Mouse (Mus musculus) hindbrain, embryonic 12.5 days (tissue): Measurements from ENCODE around the gene Pdzd2. TPM values are rescaled to one million over a fixed set of nuclear protein-coding genes. Genes with fewer than 3 reads are reported as not detected.

ENCODE experiments used
- ATAC-seq: fragments of 200-750 bp; cut with Nextera tagmentation; 2 replicates; pipeline ENCODE4 v1.8.0; 2017; ENCODE audit warnings: moderate TSS enrichment; ENCODE audit not compliant: low FRiP score
- H3K27ac ChIP-seq: fragments of 300-500 bp; sonication (generic); 2 replicates; pipeline ENCODE4 v1.5.1; 2016; ENCODE audit warnings: mild to moderate bottlenecking
- H3K27me3 ChIP-seq: fragments of 300-500 bp; sonication (generic); 2 replicates; pipeline ENCODE4 v1.6.1; 2016; ENCODE audit warnings: mild to moderate bottlenecking
- H3K36me3 ChIP-seq: fragments of 300-500 bp; sonication (generic); 2 replicates; pipeline ENCODE4 v1.6.1; 2016; ENCODE audit warnings: mild to moderate bottlenecking
- H3K4me1 ChIP-seq: fragments of 300-500 bp; sonication (generic); 2 replicates; pipeline ENCODE4 v1.6.1; 2016
- H3K4me2 ChIP-seq: fragments of 300-500 bp; sonication (generic); replicated peaks from 2 replicates; pipeline ENCODE4 v1.6.1; 2016; ENCODE audit warnings: mild to moderate bottlenecking
- H3K4me3 ChIP-seq: fragments of 300-500 bp; sonication (generic); 2 replicates; pipeline ENCODE4 v1.5.1; 2016; ENCODE audit warnings: mild to moderate bottlenecking
- H3K9ac ChIP-seq: fragments of 300-500 bp; sonication (generic); 2 replicates; pipeline ENCODE4 v1.6.1; 2016; ENCODE audit warnings: mild to moderate bottlenecking, moderate library complexity
- H3K9me3 ChIP-seq: fragments of 300-500 bp; sonication (generic); replicated peaks from 2 replicates; pipeline ENCODE4 v1.6.1; 2016; ENCODE audit warnings: mild to moderate bottlenecking
- WGBS: fragments of 180-500 bp; shearing (Covaris S2); methylation state at CpG from one replicate; pipeline ENCODE4 v1.1.7; 2016; 5-methylcytosine and 5-hydroxymethylcytosine counted together
- polyA plus RNA-seq: library from polyadenylated mRNA; unstranded; fragments of >200 nt; fragmentation: Nextera tagmentation; extraction: Ambion mirVana; gene quantifications from 2 replicates; pipeline ENCODE4 v1.2.1, GENCODE M21; 2016

Pdzd2 gene
- 8.7 and 10.2 TPM in 2 replicates for polyA plus RNA-seq

DNA sequence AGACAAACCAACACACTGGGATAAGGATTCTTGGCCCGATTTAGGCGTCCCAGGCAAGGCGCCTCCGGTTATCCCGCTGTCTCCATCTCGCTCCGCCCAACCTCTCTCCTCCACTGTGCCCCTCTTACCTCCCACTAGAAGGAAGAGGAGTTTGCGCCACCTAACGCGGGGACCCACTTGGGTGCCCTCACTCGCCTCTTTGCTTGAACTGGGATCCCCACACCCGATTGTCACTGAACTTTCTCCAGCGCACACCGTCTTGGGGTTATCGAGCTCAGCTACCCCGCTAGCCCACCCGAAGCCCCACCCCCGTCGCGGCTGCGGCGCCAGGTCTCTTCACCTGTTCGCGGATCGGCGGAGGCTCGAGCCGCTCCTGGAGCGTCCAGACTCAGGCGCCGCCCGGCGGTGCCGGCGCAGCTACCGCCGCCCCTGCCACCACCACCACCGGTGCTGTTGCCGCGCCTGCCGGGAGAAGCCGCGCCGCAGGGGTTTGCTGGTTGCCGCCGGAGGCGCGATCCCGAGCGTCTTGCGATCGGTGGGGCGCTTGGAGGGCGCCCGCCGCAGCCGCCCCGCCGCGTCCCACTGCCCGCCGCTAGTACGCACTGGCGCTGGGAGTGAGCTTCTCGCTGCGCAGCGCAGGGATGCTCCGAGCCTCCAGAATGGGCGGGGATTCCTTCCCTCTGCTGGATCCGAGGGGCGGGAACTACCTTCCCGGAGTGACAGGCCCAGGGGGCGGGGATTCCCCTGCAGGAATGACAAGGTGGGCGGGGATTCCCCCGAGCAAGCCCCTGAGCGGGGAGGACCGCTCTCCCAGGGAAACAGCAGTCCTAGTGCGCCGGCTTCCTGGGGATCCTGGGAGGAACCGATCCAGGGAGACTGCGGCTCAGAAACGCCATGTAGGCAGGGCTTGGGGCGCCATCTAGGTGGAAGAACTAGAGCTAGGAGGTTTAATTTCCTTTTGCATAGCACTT is at the start of gene Pdzd2:
Pdzd2 (minus strand) TSS at position 648 of the 971 bp plus-strand sequence.
- no peak within 1 kb of the TSS; the same call in 1 of the 2 replicates for H3K27ac ChIP-seq
- peak within 1 kb of the TSS; percentile 77 for H3K4me2 ChIP-seq
- peak within 1 kb of the TSS; percentile 58 for H3K9ac ChIP-seq
- peak; percentile 99 for ATAC-seq
- no peaks in the 10 kb centered on the region for H3K9me3 ChIP-seq
- under 1% methylated on average over 82 of the region's 83 CpGs for WGBS
- H3K4me1 ChIP-seq: peaks cover 3% of the 10 kb centered on the region; the same call in 1 of the 2 replicates
- H3K4me3 ChIP-seq: peak within 1 kb of the TSS; percentile 51
- H3K36me3 ChIP-seq: no peaks in the 10 kb centered on the region
- peaks cover 23% of the 10 kb centered on the region for H3K27me3 ChIP-seq

DNA sequence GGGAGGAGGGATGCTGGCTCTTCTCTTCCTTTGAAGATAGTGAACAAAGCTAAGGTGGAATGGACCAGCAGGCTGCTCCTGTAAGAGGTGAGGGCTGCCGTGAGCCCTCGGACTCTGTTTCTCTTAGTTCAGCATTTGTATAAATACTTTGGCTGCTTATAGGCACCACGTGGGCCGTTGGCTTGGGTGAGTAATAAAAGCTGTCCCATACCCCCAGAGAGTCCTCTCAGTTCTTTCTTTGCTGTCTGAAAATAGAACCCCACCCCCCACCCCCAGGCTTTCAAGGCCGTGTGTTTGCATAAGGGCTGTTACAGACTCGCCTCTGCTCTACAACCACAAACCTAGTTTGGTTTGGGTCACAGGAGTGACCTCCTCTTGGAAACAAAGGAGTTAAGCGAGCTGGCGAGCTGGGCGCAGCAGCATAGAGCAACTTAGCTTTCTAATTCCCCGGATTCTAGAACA is 49.7 kb upstream of the Pdzd2 start:
- H3K9me3 ChIP-seq: no peaks in the 10 kb centered on the region
- no peak for ATAC-seq
- 22% methylated on average over 10 of the region's 10 CpGs for WGBS
- H3K4me2 ChIP-seq: no peak overlapping the region
- peaks cover 4% of the 10 kb centered on the region; the same call in 1 of the 2 replicates for H3K4me1 ChIP-seq
- H3K9ac ChIP-seq: no peak overlapping the region
- no peak overlapping the region for H3K4me3 ChIP-seq
- no peaks in the 10 kb centered on the region for H3K27me3 ChIP-seq
- H3K27ac ChIP-seq: no peak overlapping the region
- H3K36me3 ChIP-seq: no peaks in the 10 kb centered on the region

DNA sequence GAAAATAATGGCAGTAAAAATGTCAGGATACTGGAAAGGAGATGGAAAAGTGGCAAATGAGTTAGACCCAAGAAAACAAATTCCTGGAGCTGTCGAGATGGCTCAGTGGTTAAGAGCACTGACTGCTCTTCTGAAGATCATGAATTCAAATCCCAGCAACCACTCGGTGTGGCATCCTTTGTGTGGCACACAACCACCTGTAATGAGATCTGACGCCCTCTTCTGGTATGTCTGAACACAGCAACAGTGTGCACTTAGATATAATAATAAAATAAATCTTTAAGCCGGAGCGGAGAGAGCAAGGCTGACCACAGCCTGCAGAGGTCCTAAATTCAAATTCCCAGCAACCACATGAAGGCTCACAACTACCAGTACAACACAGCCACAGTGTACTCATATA is 48.8 kb upstream of the Pdzd2 start:
- H3K4me2 ChIP-seq: no peak overlapping the region
- H3K27me3 ChIP-seq: no peaks in the 10 kb centered on the region
- no peak for ATAC-seq
- peaks cover 4% of the 10 kb centered on the region; the same call in 1 of the 2 replicates for H3K4me1 ChIP-seq
- H3K9ac ChIP-seq: no peak overlapping the region
- H3K36me3 ChIP-seq: no peaks in the 10 kb centered on the region
- no peak overlapping the region for H3K4me3 ChIP-seq
- WGBS: 85% methylated on average over 5 of the region's 5 CpGs
- H3K9me3 ChIP-seq: no peaks in the 10 kb centered on the region
- H3K27ac ChIP-seq: no peak overlapping the region

DNA sequence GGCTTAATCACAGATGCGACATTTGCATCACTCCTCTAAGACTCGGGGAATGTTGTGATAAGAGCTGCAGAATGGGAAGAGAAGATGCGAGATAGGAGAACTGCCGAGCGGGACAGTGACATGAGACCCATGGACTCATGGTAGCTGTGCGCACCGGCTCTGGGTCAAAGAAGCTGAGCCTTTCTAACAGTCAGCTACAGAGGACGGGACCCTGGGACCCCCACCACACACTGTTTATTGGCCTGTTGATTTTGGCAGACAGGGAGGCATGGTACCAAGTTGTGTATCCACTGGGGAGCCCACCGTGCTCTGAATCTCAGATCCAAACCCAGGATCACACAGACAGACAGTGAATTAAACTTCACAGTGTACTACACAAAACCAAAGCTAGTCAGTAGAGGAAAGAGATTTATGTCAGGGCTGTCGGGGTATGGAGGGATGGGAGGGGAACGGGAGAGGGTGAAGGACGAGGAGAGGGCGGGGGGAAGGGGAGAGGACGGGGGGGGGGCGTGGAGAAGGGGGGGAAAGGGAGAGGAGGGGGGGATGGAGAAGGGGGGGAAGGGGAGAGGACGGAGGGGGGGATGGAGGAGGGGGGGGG is 42.1 kb upstream of the Pdzd2 start:
- 81% methylated on average over 12 of the region's 16 CpGs for WGBS
- ATAC-seq: no peak

DNA sequence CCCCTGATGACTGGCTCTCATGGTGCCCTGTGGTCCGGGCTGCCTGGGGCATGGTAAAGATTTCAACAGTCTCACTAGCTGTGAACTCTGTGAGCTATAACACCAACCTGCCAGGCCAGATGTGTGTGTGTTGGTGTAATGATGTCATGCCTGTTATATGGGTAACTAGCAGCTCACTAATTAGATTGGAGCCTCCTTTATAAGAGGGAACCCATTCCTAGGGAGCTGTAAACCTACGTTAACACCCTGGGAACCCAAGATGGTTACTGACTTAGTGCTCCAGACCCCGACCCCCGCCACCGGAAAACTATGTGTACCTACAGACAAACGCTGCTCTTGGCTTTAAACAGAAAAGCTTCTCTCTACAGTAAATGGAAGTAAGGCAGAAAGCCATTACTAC is 41.6 kb upstream of the Pdzd2 start:
- WGBS: 86% methylated on average over 6 of the region's 6 CpGs

More for the DNA sequence above, 42.1 kb upstream of the Pdzd2 start:
- H3K9ac ChIP-seq: no peak overlapping the region
- H3K9me3 ChIP-seq: no peaks in the 10 kb centered on the region
- H3K27ac ChIP-seq: no peak overlapping the region
- H3K36me3 ChIP-seq: no peaks in the 10 kb centered on the region
- H3K4me1 ChIP-seq: no peaks in the 10 kb centered on the region
- H3K27me3 ChIP-seq: no peaks in the 10 kb centered on the region
- no peak overlapping the region for H3K4me2 ChIP-seq
- no peak overlapping the region for H3K4me3 ChIP-seq

DNA sequence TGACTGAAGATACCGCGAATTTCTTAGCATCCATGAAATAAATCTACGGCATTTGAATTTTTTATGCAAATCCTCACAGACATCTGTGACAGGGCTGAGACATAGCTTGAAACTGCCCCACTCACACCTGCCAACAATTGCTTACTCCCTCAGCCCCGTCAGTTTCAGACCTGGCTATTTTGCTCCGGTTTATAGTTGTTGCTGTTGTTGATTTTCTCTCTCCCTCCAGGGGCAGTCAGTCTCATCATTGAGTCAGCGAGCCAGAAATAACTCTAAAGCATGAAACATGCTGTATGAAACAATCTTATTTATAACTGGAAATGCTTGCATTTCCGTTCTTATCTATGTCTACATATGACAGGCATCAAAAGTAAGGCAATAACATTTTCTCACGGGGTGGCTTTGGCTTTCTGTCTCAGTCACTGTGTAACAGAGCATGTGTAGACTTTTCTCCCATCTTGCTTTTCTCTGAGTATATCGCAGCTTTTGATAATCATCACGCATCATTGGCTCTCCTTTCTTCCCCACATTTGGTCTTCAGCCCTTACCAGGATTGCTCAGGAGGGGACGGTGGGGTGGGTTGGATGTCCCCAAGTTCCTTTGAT is 34.5 kb upstream of the Pdzd2 start:
- no peak overlapping the region for H3K4me3 ChIP-seq
- no peak overlapping the region for H3K4me2 ChIP-seq
- no peak overlapping the region for H3K9ac ChIP-seq
- ATAC-seq: no peak
- H3K36me3 ChIP-seq: no peaks in the 10 kb centered on the region
- H3K4me1 ChIP-seq: no peaks in the 10 kb centered on the region
- H3K27ac ChIP-seq: no peak overlapping the region
- no peaks in the 10 kb centered on the region for H3K27me3 ChIP-seq
- 62% methylated on average over 11 of the region's 11 CpGs for WGBS
- H3K9me3 ChIP-seq: 0 out of 2 replicates have a peak, but pooled peaks cover 5% of the 10 kb centered on the region

More for the DNA sequence above, 41.6 kb upstream of the Pdzd2 start:
- Histone ChIP-seq H3K9me3 (0 out of 2 replicates have a peak, but pooled peaks cover 3% of the 10 kb centered on the region), H3K4me2 (no peak overlapping the region), H3K4me1 (no peaks in the 10 kb centered on the region), H3K27ac (no peak overlapping the region), H3K9ac (no peak overlapping the region), H3K36me3 (no peaks in the 10 kb centered on the region), H3K27me3 (no peaks in the 10 kb centered on the region), H3K4me3 (no peak overlapping the region)
- no peak for ATAC-seq

DNA sequence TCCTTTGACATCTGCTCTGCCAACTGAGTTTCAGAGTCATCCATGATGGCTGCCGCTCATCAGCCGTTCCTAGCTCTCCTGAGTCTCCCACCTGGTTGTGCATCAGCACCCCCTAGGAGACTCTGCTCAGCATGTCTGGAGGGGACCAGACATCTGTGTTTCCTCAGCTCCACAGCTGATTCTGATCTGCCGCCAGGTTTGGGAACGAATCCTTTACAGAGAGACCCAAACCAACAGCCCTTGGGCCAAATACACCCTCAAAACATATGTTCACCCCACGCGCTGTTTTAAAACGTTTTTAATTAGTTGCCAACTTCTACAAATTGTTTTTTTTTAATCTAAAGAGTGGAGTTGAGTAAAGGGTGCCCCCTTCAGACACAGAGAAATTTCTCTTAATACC is 31.2 kb upstream of the Pdzd2 start:
- no peak overlapping the region for H3K4me2 ChIP-seq
- no peaks in the 10 kb centered on the region for H3K36me3 ChIP-seq
- ATAC-seq: no peak
- H3K27me3 ChIP-seq: no peaks in the 10 kb centered on the region
- no peaks in the 10 kb centered on the region for H3K4me1 ChIP-seq
- H3K4me3 ChIP-seq: no peak overlapping the region
- no peak overlapping the region for H3K9ac ChIP-seq
- no peak overlapping the region for H3K27ac ChIP-seq
- 0 out of 2 replicates have a peak, but pooled peaks cover 2% of the 10 kb centered on the region for H3K9me3 ChIP-seq
- WGBS: 74% methylated on average over 7 of the region's 7 CpGs

DNA sequence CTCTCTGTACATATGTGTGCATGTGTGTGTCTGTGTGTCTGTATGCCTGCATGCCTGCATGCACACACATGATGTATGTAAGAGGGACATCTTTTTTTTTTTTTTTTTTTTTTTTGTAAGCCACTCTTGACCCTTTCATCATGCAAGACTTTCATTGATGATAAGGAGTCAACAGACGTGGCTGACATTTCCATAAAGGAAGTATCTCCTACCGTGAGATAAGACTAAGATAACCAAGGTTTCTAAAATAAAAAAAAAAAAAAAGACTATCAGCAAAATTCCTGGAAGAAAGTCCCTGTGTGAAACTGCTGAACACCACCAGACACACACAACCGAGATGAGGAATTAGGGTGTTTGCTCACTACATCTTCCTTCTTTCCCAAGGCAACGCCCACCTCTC is 27.1 kb upstream of the Pdzd2 start:
- no peak overlapping the region for H3K27ac ChIP-seq
- no peak overlapping the region for H3K9ac ChIP-seq
- H3K4me2 ChIP-seq: no peak overlapping the region
- no peaks in the 10 kb centered on the region for H3K36me3 ChIP-seq
- H3K9me3 ChIP-seq: no peaks in the 10 kb centered on the region
- no peak overlapping the region for H3K4me3 ChIP-seq
- no peaks in the 10 kb centered on the region for H3K27me3 ChIP-seq
- WGBS: 84% methylated on average over 4 of the region's 4 CpGs
- no peak for ATAC-seq
- H3K4me1 ChIP-seq: 0 out of 2 replicates have a peak, but pooled peaks cover 7% of the 10 kb centered on the region

DNA sequence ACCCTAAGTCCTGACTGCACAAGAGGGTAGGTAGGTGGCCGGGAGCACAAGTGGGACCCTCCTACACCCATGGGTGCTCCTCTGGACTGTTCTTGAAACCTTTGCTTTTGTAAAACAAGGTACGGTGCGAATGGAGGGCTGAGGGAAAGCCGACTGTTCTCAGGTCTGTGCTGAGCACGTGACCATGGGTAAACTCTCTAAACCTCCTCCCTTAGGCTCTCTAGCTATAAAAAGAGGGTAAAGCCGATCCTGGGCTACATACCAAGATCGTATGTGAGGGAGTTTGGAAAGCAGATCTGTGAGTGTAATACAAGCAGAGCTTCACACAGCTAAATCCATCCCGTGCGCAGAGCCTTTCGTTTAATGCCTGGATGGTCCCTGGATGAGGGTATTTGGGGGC is 23.4 kb upstream of the Pdzd2 start:
- Histone ChIP-seq H3K4me1 (0 out of 2 replicates have a peak, but pooled peaks cover 7% of the 10 kb centered on the region), H3K36me3 (no peaks in the 10 kb centered on the region), H3K4me3 (no peak overlapping the region), H3K4me2 (no peak overlapping the region), H3K27me3 (no peaks in the 10 kb centered on the region), H3K27ac (no peak overlapping the region), H3K9ac (no peak overlapping the region), H3K9me3 (no peaks in the 10 kb centered on the region)
- 70% methylated on average over 10 of the region's 10 CpGs for WGBS
- ATAC-seq: no peak

DNA sequence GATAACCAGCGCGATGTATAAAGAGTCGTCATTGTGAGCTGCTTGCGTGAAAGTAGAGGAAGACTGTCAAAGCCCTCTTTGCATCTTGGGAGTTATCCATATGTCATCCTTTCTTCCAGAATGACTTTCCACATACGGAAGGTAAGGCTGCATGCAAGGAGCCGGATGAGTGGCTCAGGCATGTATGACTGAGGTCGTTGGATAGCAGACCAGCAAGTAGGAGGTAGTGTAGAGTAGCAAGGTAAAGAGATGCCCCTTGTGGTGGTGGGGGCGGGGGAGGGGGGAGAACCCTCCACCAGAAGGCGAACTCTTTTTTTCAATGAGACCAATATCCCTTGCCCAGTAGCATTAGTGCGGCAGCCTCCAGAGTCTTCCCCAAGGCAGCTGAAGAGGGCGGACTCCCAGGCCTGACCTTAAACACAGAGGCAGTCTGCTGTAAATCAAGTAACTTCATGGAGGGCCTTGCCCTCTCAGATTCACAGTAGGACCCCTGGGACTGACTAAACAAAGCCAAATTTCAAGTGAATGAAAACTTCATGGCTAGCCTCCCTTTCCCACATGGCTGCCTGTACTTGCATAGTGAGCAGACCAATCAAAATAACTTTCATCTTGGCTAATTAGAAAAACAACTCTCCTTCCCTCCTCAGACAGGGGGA is 22.7 kb upstream of the Pdzd2 start:
- no peak overlapping the region for H3K4me3 ChIP-seq
- H3K36me3 ChIP-seq: no peaks in the 10 kb centered on the region
- 72% methylated on average over 11 of the region's 11 CpGs for whole genome bisulfite sequencing
- no peaks in the 10 kb centered on the region for H3K9me3 ChIP-seq
- H3K4me2 ChIP-seq: no peak overlapping the region
- no peaks in the 10 kb centered on the region for H3K27me3 ChIP-seq
- H3K9ac ChIP-seq: no peak overlapping the region
- H3K4me1 ChIP-seq: 0 out of 2 replicates have a peak, but pooled peaks cover 7% of the 10 kb centered on the region
- no peak for ATAC-seq
- H3K27ac ChIP-seq: no peak overlapping the region

DNA sequence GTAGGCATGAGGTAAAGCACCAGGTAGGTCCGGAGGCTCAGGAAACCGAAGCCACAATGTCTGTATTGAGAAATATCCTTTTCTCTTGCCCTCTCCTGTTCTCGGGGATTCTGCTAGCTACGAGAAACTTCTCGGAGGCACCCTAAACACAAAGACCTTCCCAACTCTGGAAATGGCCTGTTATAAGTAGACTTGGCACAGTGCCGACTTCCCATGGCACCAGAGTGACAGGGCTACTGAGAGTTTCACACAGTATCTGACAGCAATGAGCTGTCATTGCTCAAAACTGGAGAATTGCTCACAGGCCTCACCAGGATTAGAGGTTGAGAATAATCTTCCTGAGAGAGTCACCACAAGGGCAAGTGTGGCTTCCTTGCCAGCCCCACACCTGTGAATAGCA is 21.0 kb upstream of the Pdzd2 start:
- Histone ChIP-seq H3K4me3 (no peak overlapping the region), H3K9ac (no peak overlapping the region), H3K4me2 (no peak overlapping the region), H3K4me1 (0 out of 2 replicates have a peak, but pooled peaks cover 7% of the 10 kb centered on the region), H3K9me3 (no peaks in the 10 kb centered on the region), H3K36me3 (no peaks in the 10 kb centered on the region), H3K27ac (no peak overlapping the region), H3K27me3 (no peaks in the 10 kb centered on the region)
- ATAC-seq: no peak
- WGBS: 89% methylated on average over 6 of the region's 6 CpGs
